Comparison of ENCODE assay signal across 13 mouse cellular contexts in the genomic region with DNA sequence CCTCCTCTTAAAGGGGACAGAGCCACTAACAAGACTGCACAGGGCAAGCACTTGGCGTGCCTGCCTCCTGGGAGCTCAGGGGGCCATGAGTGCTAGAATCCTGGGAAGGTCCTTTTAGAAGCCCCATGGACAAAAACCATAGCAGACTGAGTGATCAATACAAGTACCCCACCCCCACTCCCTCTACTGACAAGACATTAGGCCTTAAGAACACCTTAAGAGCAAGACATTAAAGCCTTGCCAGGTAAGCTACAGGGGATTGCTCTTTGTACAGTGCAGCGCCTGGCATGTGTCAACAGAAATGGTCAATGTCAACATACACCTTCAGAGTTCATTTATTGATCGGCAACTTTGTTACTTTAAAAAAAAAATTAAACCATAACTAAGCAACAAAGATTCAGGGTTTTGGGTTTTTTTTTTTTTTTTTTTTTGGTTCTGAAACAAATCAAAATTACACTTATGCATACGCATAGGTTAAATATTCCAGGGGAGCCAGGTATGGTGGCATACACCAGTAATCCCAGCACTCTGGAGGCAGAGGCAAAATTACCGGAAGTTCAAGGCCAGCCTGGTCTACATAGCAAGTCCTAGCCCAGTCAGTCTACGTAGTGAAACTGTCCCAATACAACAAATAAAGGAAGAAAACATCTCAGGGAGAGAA. TPM values are rescaled to one million over a fixed set of nuclear protein-coding genes. Genes with fewer than 3 reads are reported as not detected.
A peak's percentile ranks its signal among the peaks of the same experiment; 100 is the strongest.
DNase-seq lines count a peak whose midpoint lies in the region; ATAC-seq and TF ChIP-seq lines count a peak whose summit lies in the region.
"Had no signal": no experiment of that assay in that cellular context is flagged by ENCODE, and none has a peak within 500 bp of the region (broad histone marks: within the 10 kb centered on the region; RNA-seq: fewer than 3 reads in every experiment).

No protein-coding gene starts in this region.

- 83% methylated on average over 6 of the region's 6 CpGs for WGBS in heart, embryonic 15.5 days
- 68% methylated on average over 6 of the region's 6 CpGs for WGBS in lung, embryonic 16.5 days
- WGBS in lung, adult 2 months = 66% methylated on average over 6 of the region's 6 CpGs
- WGBS in liver, embryonic 15.5 days (ENCODE audit: insufficient replicate concordance) = 75% methylated on average over 6 of the region's 6 CpGs
- 61% methylated on average over 6 of the region's 6 CpGs for WGBS in stomach, postnatal 0 days

- H3K9ac ChIP-seq in heart, embryonic 15.5 days = 0 out of 2 replicates have a peak overlapping the region, but pooled peaks have one; percentile 49
- peak overlapping the region; percentile 54 for H3K9ac ChIP-seq in lung, embryonic 16.5 days (ENCODE audit: low read length)
- H3K9ac ChIP-seq in liver, embryonic 15.5 days = no peak overlapping the region
- 0 out of 2 replicates have a peak overlapping the region, but pooled peaks have one; percentile 31 for H3K9ac ChIP-seq in stomach, postnatal 0 days (ENCODE audit: low read length)
- H3K9ac ChIP-seq: hindbrain, embryonic 15.5 days; liver, embryonic 14.5 days had no signal

- H3K4me2 ChIP-seq in heart, embryonic 15.5 days = no peak overlapping the region
- peak overlapping the region; percentile 69 for H3K4me2 ChIP-seq in lung, embryonic 16.5 days (ENCODE audit: low read depth, low read length)
- H3K4me2 ChIP-seq in liver, embryonic 15.5 days = peak overlapping the region; percentile 27; the same call in 1 of the 2 replicates
- H3K4me2 ChIP-seq in stomach, postnatal 0 days (replicated peaks; ENCODE audit: low read depth) = peak overlapping the region; percentile 20; the same call in 1 of the 2 replicates

- no peak overlapping the region for H3K27ac ChIP-seq in heart, embryonic 15.5 days
- no peak overlapping the region for H3K27ac ChIP-seq in lung, embryonic 16.5 days (ENCODE audit: low read length)
- H3K27ac ChIP-seq in liver, embryonic 15.5 days (replicated peaks) = peak overlapping the region; percentile 52; the same call in 1 of the 2 replicates
- H3K27ac ChIP-seq in stomach, postnatal 0 days (replicated peaks) = 0 out of 2 replicates have a peak overlapping the region, but pooled peaks have one; percentile 20
- H3K27ac ChIP-seq: hindbrain, embryonic 15.5 days; liver, embryonic 14.5 days had no signal

- TF ChIP-seq POLR2A in lung, adult 2 months (IDR thresholded peaks at IDR 0.05; ENCODE audit: borderline replicate concordance, extremely low read depth, low read depth, low read length) = no peak

- peaks cover 33% of the 10 kb centered on the region for H3K4me1 ChIP-seq in heart, embryonic 15.5 days (replicated peaks)
- peaks cover 22% of the 10 kb centered on the region for H3K4me1 ChIP-seq in lung, embryonic 16.5 days (replicated peaks; ENCODE audit: control insufficient read depth, insufficient read depth, low read length)
- peaks cover 3% of the 10 kb centered on the region; the same call in 1 of the 2 replicates for H3K4me1 ChIP-seq in lung, adult 2 months (ENCODE audit: control insufficient read depth, insufficient read depth, low read length)
- H3K4me1 ChIP-seq in liver, embryonic 15.5 days (replicated peaks) = peaks cover 44% of the 10 kb centered on the region
- H3K4me1 ChIP-seq in stomach, postnatal 0 days (replicated peaks; ENCODE audit: control insufficient read depth, insufficient read depth) = peaks cover 5% of the 10 kb centered on the region; the same call in 1 of the 2 replicates

- intact Hi-C loops in heart, postnatal 25 days (cut with DNase I) = no loop called here

- H3K9me3 ChIP-seq in heart, embryonic 15.5 days (replicated peaks) = no peaks in the 10 kb centered on the region
- H3K9me3 ChIP-seq in lung, embryonic 16.5 days (ENCODE audit: control insufficient read depth, low read length) = no peaks in the 10 kb centered on the region
- no peaks in the 10 kb centered on the region for H3K9me3 ChIP-seq in liver, embryonic 15.5 days (replicated peaks)
- H3K9me3 ChIP-seq in stomach, postnatal 0 days (ENCODE audit: control insufficient read depth, low read length) = no peaks in the 10 kb centered on the region
- H3K9me3 ChIP-seq: heart, embryonic 12.5 days; hindbrain, embryonic 15.5 days had no signal

- TF ChIP-seq EP300 in stomach, postnatal 0 days (optimal IDR thresholded peaks at IDR 0.05) = no peak

- H3K36me3 ChIP-seq in heart, embryonic 15.5 days = peaks cover 48% of the 10 kb centered on the region
- peaks cover 49% of the 10 kb centered on the region for H3K36me3 ChIP-seq in lung, embryonic 16.5 days (ENCODE audit: control insufficient read depth, insufficient read depth, low read length)
- H3K36me3 ChIP-seq in liver, embryonic 15.5 days (replicated peaks) = peaks cover 47% of the 10 kb centered on the region
- peaks cover 42% of the 10 kb centered on the region for H3K36me3 ChIP-seq in stomach, postnatal 0 days (ENCODE audit: control insufficient read depth, insufficient read depth, low read length)

- H3K27me3 ChIP-seq in heart, embryonic 15.5 days = no peaks in the 10 kb centered on the region
- no peaks in the 10 kb centered on the region for H3K27me3 ChIP-seq in lung, embryonic 16.5 days (ENCODE audit: control insufficient read depth, insufficient read depth, low read depth, low read length)
- H3K27me3 ChIP-seq in liver, embryonic 15.5 days = peaks cover 18% of the 10 kb centered on the region
- H3K27me3 ChIP-seq in stomach, postnatal 0 days (ENCODE audit: control insufficient read depth, insufficient read depth, low read length) = no peaks in the 10 kb centered on the region
- H3K27me3 ChIP-seq: heart, embryonic 12.5 days; hindbrain, embryonic 15.5 days had no signal

- ATAC-seq in heart, embryonic 15.5 days (replicated peaks; ENCODE audit: insufficient number of reproducible peaks, insufficient read depth, low FRiP score, low read depth) = no peak
- ATAC-seq in lung, embryonic 16.5 days (ENCODE audit: low read depth) = no peak
- ATAC-seq in liver, embryonic 15.5 days (ENCODE audit: insufficient read depth) = no peak
- no peak for ATAC-seq in stomach, postnatal 0 days (ENCODE audit: low FRiP score, low TSS enrichment)

- TF ChIP-seq CTCF in lung, adult 2 months (IDR thresholded peaks at IDR 0.05; ENCODE audit: insufficient read depth, low read length) = no peak
- TF ChIP-seq CTCF in stomach, postnatal 0 days (IDR thresholded peaks at IDR 0.05; ENCODE audit: low read depth) = peak; percentile 22; the same call in 1 of the 2 replicates

- no peak for DNase-seq in heart, postnatal 25 days (ENCODE audit: low spot score)
- DNase-seq in lung, adult 2 months = no peak
- DNase-seq in stomach, postnatal 0 days (ENCODE audit: low spot score) = peak; percentile 36
- no peak for DNase-seq in adrenal gland, postnatal 4 days (ENCODE audit: low spot score in 2 of 2)
- DNase-seq: adrenal gland, adult 8-10 months; cerebellum, adult 9-10 months; right cerebral cortex, postnatal 14 days had no signal

- no peak overlapping the region for H3K4me3 ChIP-seq in heart, embryonic 15.5 days
- peak overlapping the region; percentile 94; the same call in 1 of the 2 replicates for H3K4me3 ChIP-seq in lung, embryonic 16.5 days (ENCODE audit: low read length)
- no peak overlapping the region for H3K4me3 ChIP-seq in lung, adult 2 months (replicated peaks; ENCODE audit: extremely low read depth, low read depth, low read length)
- no peak overlapping the region for H3K4me3 ChIP-seq in liver, embryonic 15.5 days (replicated peaks)
- peak overlapping the region; percentile 0; the same call in 1 of the 2 replicates for H3K4me3 ChIP-seq in stomach, postnatal 0 days (ENCODE audit: low read depth, low read length)
- H3K4me3 ChIP-seq: hindbrain, embryonic 15.5 days had no signal

RNA-seq across cellular contexts. Expression of gene Sik1, which starts 3.7 kb away (rescaled TPM):
- 16.4 and 22.5 TPM in 2 replicates for polyA plus RNA-seq in heart, embryonic 15.5 days (2015; fragmentation: Nextera tagmentation; extraction: Ambion mirVana)
- 10 to 100 TPM; 18.7 to 29.0 TPM for total RNA-seq in heart, postnatal 25 days (2021)
- polyA plus RNA-seq in lung, embryonic 16.5 days (2015; fragmentation: Nextera tagmentation; extraction: Ambion mirVana) = 32.7 and 33.0 TPM in 2 replicates
- 60.5 and 87.9 TPM in 2 replicates for polyA plus RNA-seq in lung, adult 2 months (2012; rRNA removed)
- 5.3 and 6.8 TPM in 2 replicates for polyA plus RNA-seq in liver, embryonic 15.5 days (2015; fragmentation: Nextera tagmentation; extraction: Ambion mirVana)
- 18.2 and 19.8 TPM in 2 replicates for polyA plus RNA-seq in stomach, postnatal 0 days (2015; fragmentation: Nextera tagmentation; extraction: Ambion mirVana)
- total RNA-seq in adrenal gland, postnatal 4 days (2021) = 10 to 100 TPM; 27.1 to 28.0 TPM

Comparison
In these comparisons a context has a peak if more than half of its experiments do, and no peak if none do; other contexts are left out.
1. H3K4me3 ChIP-seq: peak in lung, embryonic 16.5 days (single experiment) and stomach, postnatal 0 days (single experiment); none in heart, embryonic 15.5 days (single experiment), lung, adult 2 months (single experiment) and liver, embryonic 15.5 days (single experiment).
2. H3K27ac ChIP-seq: peak in liver, embryonic 15.5 days (single experiment) and stomach, postnatal 0 days (single experiment); none in heart, embryonic 15.5 days (single experiment) and lung, embryonic 16.5 days (single experiment).